Mouse (Mus musculus): ENCODE data around the gene Agbl4. TPM values are rescaled to one million over a fixed set of nuclear protein-coding genes. Genes with fewer than 3 reads are reported as not detected.
A peak's percentile ranks its signal among the peaks of the same experiment; 100 is the strongest.

Agbl4 gene
- polyA plus RNA-seq, 1 experiment from 2014 or later = 3.5 TPM

- no peak overlapping the region; the same call in 1 of the 2 replicates for H3K27ac ChIP-seq
- H3K9ac ChIP-seq = no peak overlapping the region
- WGBS = 36% methylated on average over 3 of the region's 3 CpGs
- H3K9me3 ChIP-seq (ENCODE audit: control insufficient read depth, low read length) = no peaks in the 10 kb centered on the region
- peaks cover 10% of the 10 kb centered on the region; the same call in 1 of the 2 replicates for H3K4me1 ChIP-seq (replicated peaks; ENCODE audit: control insufficient read depth, insufficient read depth, low read length)
- no peaks in the 10 kb centered on the region for H3K27me3 ChIP-seq (ENCODE audit: control insufficient read depth, insufficient read depth, low read length)
- H3K4me2 ChIP-seq (replicated peaks) = no peak overlapping the region
- DNase-seq (ENCODE audit: low spot score) (no peak), ATAC-seq (ENCODE audit: low FRiP score) (no peak)
- no peak overlapping the region for H3K4me3 ChIP-seq (replicated peaks; ENCODE audit: low read length)
- no peaks in the 10 kb centered on the region for H3K36me3 ChIP-seq (replicated peaks; ENCODE audit: control insufficient read depth, insufficient read depth)
These were observed 1075.0 kb downstream of the Agbl4 start for GRCm38 (mm10) chr4:111472511-111472910.

- DNase-seq (ENCODE audit: low spot score) (no peak), ATAC-seq (ENCODE audit: low FRiP score) (no peak)
- Histone ChIP-seq H3K4me2 (replicated peaks) (no peak overlapping the region), H3K27me3 (ENCODE audit: control insufficient read depth, insufficient read depth, low read length) (no peaks in the 10 kb centered on the region), H3K36me3 (replicated peaks; ENCODE audit: control insufficient read depth, insufficient read depth) (no peaks in the 10 kb centered on the region), H3K9ac (no peak overlapping the region), H3K9me3 (ENCODE audit: control insufficient read depth, low read length) (no peaks in the 10 kb centered on the region), H3K4me1 (replicated peaks; ENCODE audit: control insufficient read depth, insufficient read depth, low read length) (peaks cover 10% of the 10 kb centered on the region; the same call in 1 of the 2 replicates), H3K27ac (no peak overlapping the region), H3K4me3 (replicated peaks; ENCODE audit: low read length) (no peak overlapping the region)
- WGBS = 70% methylated on average over 1 of the region's 1 CpGs
These were observed 1075.6 kb downstream of the Agbl4 start for GRCm38 (mm10) chr4:111473014-111473413.

DNA sequence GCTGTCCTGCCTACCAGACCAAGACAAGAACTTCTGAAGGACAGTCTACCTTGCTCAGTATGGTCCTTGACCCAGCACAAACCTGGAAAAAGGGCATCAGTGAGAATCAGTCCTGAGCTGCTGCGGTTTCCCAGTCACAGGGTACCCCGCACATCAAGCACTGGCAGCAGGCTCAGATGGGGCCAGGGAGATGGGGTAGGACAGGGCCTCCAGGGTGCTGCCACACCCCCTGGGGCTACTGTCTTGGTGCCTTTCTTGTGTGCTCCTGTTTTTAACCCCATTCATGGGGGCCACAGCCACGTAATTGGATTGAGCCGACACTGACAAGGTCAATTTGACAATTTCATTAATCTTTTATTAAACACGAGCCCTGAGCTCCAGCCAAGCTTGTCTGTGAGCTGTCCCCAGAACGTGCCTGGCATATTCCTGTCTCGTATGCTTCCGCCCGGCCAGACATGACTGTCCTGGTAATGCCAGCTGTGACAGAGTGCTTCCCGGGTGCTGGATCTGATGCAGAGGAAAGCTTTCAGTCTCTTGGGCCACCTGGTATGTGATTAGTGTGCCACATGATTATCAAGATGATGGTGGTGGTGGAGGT is 1078.0 kb downstream of the Agbl4 start:
- 23% methylated on average over 10 of the region's 10 CpGs for WGBS
- Histone ChIP-seq H3K9ac (no peak overlapping the region), H3K9me3 (ENCODE audit: control insufficient read depth, low read length) (no peaks in the 10 kb centered on the region), H3K4me3 (replicated peaks; ENCODE audit: low read length) (no peak overlapping the region), H3K27ac (peak overlapping the region; percentile 45; the same call in 1 of the 2 replicates), H3K4me1 (replicated peaks; ENCODE audit: control insufficient read depth, insufficient read depth, low read length) (peaks cover 10% of the 10 kb centered on the region; the same call in 1 of the 2 replicates), H3K36me3 (replicated peaks; ENCODE audit: control insufficient read depth, insufficient read depth) (no peaks in the 10 kb centered on the region), H3K4me2 (replicated peaks) (no peak overlapping the region), H3K27me3 (ENCODE audit: control insufficient read depth, insufficient read depth, low read length) (no peaks in the 10 kb centered on the region)
- peak; percentile 37 for DNase-seq (ENCODE audit: low spot score)
- ATAC-seq (ENCODE audit: low FRiP score) = peak; percentile 71

GRCm38 (mm10) chr4:111477507-111477906 is 1080.0 kb downstream of the Agbl4 start:
- H3K27me3 ChIP-seq (ENCODE audit: control insufficient read depth, insufficient read depth, low read length) = no peaks in the 10 kb centered on the region
- H3K9ac ChIP-seq = no peak overlapping the region
- peaks cover 4% of the 10 kb centered on the region; the same call in 1 of the 2 replicates for H3K4me1 ChIP-seq (replicated peaks; ENCODE audit: control insufficient read depth, insufficient read depth, low read length)
- DNase-seq (ENCODE audit: low spot score) (no peak), ATAC-seq (ENCODE audit: low FRiP score) (no peak)
- no peaks in the 10 kb centered on the region for H3K36me3 ChIP-seq (replicated peaks; ENCODE audit: control insufficient read depth, insufficient read depth)
- H3K9me3 ChIP-seq (ENCODE audit: control insufficient read depth, low read length) = no peaks in the 10 kb centered on the region
- H3K27ac ChIP-seq = no peak overlapping the region
- H3K4me2 ChIP-seq (replicated peaks) = no peak overlapping the region
- no peak overlapping the region for H3K4me3 ChIP-seq (replicated peaks; ENCODE audit: low read length)
- WGBS = 37% methylated on average over 4 of the region's 4 CpGs

DNA sequence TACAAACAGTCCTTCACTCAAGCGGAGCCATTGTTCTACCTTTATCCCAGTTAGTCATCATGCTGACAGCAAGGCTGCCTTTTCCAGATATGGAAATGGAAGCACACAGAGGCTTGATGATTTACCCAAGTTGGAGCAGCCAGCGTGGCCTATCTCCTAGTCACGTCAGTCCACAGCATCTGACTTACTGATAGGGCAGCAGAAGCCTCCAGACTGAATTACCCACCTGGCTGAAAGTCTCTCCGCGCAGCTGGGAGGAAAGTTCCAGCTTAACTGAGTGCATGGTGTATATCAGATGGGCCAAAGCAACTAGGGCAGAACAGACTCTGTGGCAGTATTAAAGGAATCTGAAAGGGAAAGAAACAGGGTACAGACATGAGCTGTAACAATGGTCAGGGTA is 1086.0 kb downstream of the Agbl4 start:
- H3K4me3 ChIP-seq (replicated peaks; ENCODE audit: low read length) = no peak overlapping the region
- no peak for ATAC-seq (ENCODE audit: low FRiP score)
- no peak overlapping the region for H3K9ac ChIP-seq
- no peak overlapping the region for H3K4me2 ChIP-seq (replicated peaks)
- no peak for DNase-seq (ENCODE audit: low spot score)
- H3K4me1 ChIP-seq (replicated peaks; ENCODE audit: control insufficient read depth, insufficient read depth, low read length) = no peaks in the 10 kb centered on the region
- H3K36me3 ChIP-seq (replicated peaks; ENCODE audit: control insufficient read depth, insufficient read depth) = no peaks in the 10 kb centered on the region
- no peaks in the 10 kb centered on the region for H3K27me3 ChIP-seq (ENCODE audit: control insufficient read depth, insufficient read depth, low read length)
- no peaks in the 10 kb centered on the region for H3K9me3 ChIP-seq (ENCODE audit: control insufficient read depth, low read length)
- H3K27ac ChIP-seq = no peak overlapping the region
- 86% methylated on average over 5 of the region's 5 CpGs for WGBS

DNA sequence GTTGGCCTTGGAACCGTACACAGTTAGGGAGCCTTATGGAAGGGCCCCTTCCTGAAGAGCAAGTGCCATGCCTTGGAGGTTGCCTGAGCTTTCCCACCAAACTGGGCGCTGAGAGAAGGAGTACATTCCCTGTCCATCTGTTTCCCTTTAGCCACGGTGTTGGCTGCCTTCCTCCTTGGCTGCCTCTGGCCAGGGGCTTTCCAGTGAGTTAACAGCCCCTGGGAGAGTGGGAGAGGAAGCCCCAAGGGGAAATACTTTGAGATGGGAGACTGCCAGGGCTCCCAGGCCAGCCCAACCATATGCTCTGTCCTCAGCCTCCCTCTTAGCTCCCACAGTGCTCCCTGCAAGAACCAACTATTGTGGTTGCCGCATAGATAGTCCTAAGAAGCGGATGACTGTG is 1087.7 kb downstream of the Agbl4 start:
- Histone ChIP-seq H3K9ac (no peak overlapping the region), H3K9me3 (ENCODE audit: control insufficient read depth, low read length) (no peaks in the 10 kb centered on the region), H3K4me1 (replicated peaks; ENCODE audit: control insufficient read depth, insufficient read depth, low read length) (no peaks in the 10 kb centered on the region), H3K27ac (no peak overlapping the region), H3K36me3 (replicated peaks; ENCODE audit: control insufficient read depth, insufficient read depth) (no peaks in the 10 kb centered on the region), H3K27me3 (ENCODE audit: control insufficient read depth, insufficient read depth, low read length) (no peaks in the 10 kb centered on the region), H3K4me3 (replicated peaks; ENCODE audit: low read length) (no peak overlapping the region), H3K4me2 (replicated peaks) (no peak overlapping the region)
- 63% methylated on average over 5 of the region's 5 CpGs for WGBS
- DNase-seq (ENCODE audit: low spot score) (no peak), ATAC-seq (ENCODE audit: low FRiP score) (peak; percentile 41; the same call in 1 of the 2 replicates)

- 70% methylated on average over 5 of the region's 5 CpGs for WGBS
- no peak overlapping the region for H3K4me2 ChIP-seq (replicated peaks)
- no peak overlapping the region for H3K4me3 ChIP-seq (replicated peaks; ENCODE audit: low read length)
- H3K9me3 ChIP-seq (ENCODE audit: control insufficient read depth, low read length) = no peaks in the 10 kb centered on the region
- H3K36me3 ChIP-seq (replicated peaks; ENCODE audit: control insufficient read depth, insufficient read depth) = no peaks in the 10 kb centered on the region
- H3K4me1 ChIP-seq (replicated peaks; ENCODE audit: control insufficient read depth, insufficient read depth, low read length) = no peaks in the 10 kb centered on the region
- no peak for DNase-seq (ENCODE audit: low spot score)
- no peak overlapping the region for H3K9ac ChIP-seq
- H3K27ac ChIP-seq = no peak overlapping the region
- no peak for ATAC-seq (ENCODE audit: low FRiP score)
- no peaks in the 10 kb centered on the region for H3K27me3 ChIP-seq (ENCODE audit: control insufficient read depth, insufficient read depth, low read length)
These were observed 1088.7 kb downstream of the Agbl4 start for GRCm38 (mm10) chr4:111486187-111486586.

GRCm38 (mm10) chr4:111487233-111487843 is 1089.9 kb downstream of the Agbl4 start:
- Histone ChIP-seq H3K9ac (no peak overlapping the region), H3K4me3 (replicated peaks; ENCODE audit: low read length) (no peak overlapping the region), H3K4me2 (replicated peaks) (no peak overlapping the region), H3K27ac (no peak overlapping the region), H3K4me1 (replicated peaks; ENCODE audit: control insufficient read depth, insufficient read depth, low read length) (no peaks in the 10 kb centered on the region), H3K9me3 (ENCODE audit: control insufficient read depth, low read length) (no peaks in the 10 kb centered on the region), H3K36me3 (replicated peaks; ENCODE audit: control insufficient read depth, insufficient read depth) (no peaks in the 10 kb centered on the region), H3K27me3 (ENCODE audit: control insufficient read depth, insufficient read depth, low read length) (no peaks in the 10 kb centered on the region)
- 88% methylated on average over 4 of the region's 4 CpGs for WGBS
- ATAC-seq (ENCODE audit: low FRiP score) (no peak), DNase-seq (ENCODE audit: low spot score) (no peak)

DNA sequence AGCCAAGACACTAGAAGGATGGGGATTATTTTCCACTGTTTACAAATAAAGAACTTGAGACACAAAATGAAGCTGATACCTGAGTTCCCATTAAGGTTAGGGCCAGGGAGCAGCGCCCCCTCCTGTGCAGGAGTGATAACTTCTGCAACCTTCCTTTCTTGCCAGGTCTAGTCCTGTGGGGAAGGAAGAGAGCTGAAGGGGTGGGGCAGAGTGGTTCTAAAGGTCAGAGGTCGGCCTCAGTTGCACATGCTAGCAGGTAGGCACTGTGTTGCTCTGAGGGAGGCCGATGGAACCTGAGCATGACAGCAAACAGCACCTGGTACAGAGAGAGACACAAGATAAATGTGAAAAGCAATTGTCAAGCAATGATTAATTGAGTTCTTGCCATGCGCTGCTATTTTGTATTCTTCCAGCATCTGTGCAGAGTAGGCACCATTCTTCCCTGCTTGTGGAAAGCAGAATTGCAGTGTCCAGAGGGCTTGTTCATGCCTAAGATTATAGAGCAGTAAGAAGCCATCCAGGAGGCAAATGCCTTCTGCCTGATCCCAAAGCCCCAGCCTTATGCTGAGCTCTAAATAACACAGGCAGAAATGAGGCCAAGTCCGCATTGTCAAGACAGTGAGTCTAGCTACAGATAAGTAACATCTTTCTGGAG is 1096.4 kb downstream of the Agbl4 start:
- peak; percentile 35 for DNase-seq (ENCODE audit: low spot score)
- H3K36me3 ChIP-seq (replicated peaks; ENCODE audit: control insufficient read depth, insufficient read depth) = no peaks in the 10 kb centered on the region
- 0 out of 2 replicates have a peak overlapping the region, but pooled peaks have one; percentile 14 for H3K27ac ChIP-seq
- H3K9ac ChIP-seq = no peak overlapping the region
- H3K4me3 ChIP-seq (replicated peaks; ENCODE audit: low read length) = no peak overlapping the region
- H3K4me2 ChIP-seq (replicated peaks) = no peak overlapping the region
- WGBS = 50% methylated on average over 5 of the region's 5 CpGs
- no peaks in the 10 kb centered on the region for H3K27me3 ChIP-seq (ENCODE audit: control insufficient read depth, insufficient read depth, low read length)
- ATAC-seq (ENCODE audit: low FRiP score) = peak; percentile 35; the same call in 1 of the 2 replicates
- H3K9me3 ChIP-seq (ENCODE audit: control insufficient read depth, low read length) = no peaks in the 10 kb centered on the region
- no peaks in the 10 kb centered on the region for H3K4me1 ChIP-seq (replicated peaks; ENCODE audit: control insufficient read depth, insufficient read depth, low read length)

Measured in hindbrain, embryonic 14.5 days (tissue).